Mouse (Mus musculus) embryo, embryonic 11.5 days (tissue): ENCODE measurements around the gene Duxbl2.
"Not testable (repeated sequence)": the region's sequence is repeated elsewhere in the genome, so short reads cannot be mapped to it uniquely, and the experiment has no call there.

Source experiments
- DNase-seq: peaks from one replicate; pipeline ENCODE4 v3.0.0-alpha.2; 2012; ENCODE audit warnings: low read depth, low spot score

The Duxbl2 gene

DNA sequence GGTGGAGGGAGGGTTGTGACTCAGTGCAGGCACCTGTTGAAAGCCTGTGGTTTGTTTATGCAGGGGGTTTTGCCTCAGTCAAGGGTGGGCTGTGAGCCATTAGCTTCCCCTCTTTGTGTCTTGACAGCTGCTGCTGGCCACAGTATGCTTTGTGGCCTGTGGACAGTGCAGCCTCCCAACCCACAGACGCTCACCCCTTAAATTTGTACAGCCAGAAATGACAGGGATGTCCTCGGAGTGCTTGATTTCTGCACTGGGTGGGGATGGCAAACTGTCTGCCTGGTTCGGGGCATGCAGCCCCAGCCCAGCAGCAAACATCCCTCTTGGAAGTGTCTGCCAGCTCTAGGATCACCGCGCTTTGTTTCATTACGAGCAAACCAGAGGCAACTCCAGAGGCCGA is at the start of gene Duxbl2:
Duxbl2 (plus strand) TSS at position 200 of the 400 bp plus-strand sequence.
- not testable (repeated sequence) for DNase-seq

DNA sequence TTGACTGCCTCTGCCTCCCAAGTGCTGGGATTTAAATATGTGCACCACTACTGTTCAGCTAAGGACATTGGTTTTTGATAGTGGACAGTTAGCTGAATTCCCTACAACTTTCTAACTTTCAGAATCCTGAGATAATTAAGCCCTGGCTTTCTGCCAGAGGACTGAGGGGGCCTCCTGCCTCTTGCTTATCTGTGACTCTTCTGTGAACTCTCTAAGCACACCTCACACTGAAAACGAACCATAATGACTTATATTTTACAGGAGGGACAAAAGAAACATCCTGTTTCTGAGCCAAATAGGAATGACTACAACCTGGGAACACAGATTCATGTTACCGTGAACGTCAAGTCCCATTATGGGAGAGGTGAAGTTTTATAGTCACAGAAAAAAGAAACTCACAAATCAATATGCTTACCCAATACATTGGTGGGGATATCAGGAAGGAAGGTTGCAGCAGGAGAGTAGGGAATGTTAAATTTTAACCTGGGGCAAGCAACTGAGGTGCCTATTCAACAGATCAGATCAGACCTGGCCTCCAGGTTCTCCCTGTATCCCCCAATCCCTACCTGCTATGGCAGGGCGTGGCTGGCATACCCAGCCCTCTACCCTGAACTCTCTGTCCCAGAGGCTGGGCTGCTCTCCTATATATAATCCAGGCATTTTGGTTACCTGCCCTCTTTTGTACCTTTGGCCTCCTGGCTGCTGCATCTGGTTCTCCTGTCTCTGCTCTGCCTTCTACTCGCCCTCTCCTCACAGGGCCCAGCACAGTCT is 41.3 kb upstream of the Duxbl2 start:
- not testable (repeated sequence) for DNase-seq

GRCm38 (mm10) chr14:26081216-26081615 is 36.9 kb upstream of the Duxbl2 start, which contains the start of gene Cphx2:
Cphx2 (plus strand) TSS chr14:26081516.
- not testable (repeated sequence) for DNase-seq

- not testable (repeated sequence) for DNase-seq
Measured at GRCm38 (mm10) chr14:26081997-26082396, 36.2 kb upstream of the Duxbl2 start, which contains the start of gene Cphx3. Cphx3 (plus strand) TSS chr14:26082297.

- DNase-seq, result not testable (repeated sequence)
Measured at GRCm38 (mm10) chr14:26097622-26098021, 20.5 kb upstream of the Duxbl2 start.

- DNase-seq, result not testable (repeated sequence)
Measured at GRCm38 (mm10) chr14:26118550-26119000, 426 bp downstream of the Duxbl2 start.

GRCm38 (mm10) chr14:26119095-26119494 is 946 bp downstream of the Duxbl2 start:
- DNase-seq, result not testable (repeated sequence)

DNA sequence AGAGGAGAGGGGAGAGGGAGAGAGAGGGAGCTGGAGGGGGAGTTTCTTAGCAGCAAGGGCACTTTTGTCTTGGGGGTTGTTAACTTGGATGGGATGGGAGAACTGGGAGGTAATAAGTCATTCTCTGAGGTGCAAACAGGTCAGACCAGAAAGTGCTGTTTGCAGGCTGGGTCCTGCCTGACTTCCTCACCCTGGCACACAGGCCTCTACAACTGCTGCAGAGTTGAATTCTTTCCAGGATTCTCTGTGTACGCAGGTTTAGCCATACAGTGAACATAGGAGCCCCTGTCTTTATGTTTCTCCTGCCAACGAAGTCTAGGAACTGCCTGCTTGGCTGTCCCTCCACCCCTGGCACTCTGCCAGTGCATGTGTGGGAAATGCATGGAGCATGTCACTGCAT is 28.9 kb downstream of the Duxbl2 start:
- DNase-seq, result not testable (repeated sequence)

DNA sequence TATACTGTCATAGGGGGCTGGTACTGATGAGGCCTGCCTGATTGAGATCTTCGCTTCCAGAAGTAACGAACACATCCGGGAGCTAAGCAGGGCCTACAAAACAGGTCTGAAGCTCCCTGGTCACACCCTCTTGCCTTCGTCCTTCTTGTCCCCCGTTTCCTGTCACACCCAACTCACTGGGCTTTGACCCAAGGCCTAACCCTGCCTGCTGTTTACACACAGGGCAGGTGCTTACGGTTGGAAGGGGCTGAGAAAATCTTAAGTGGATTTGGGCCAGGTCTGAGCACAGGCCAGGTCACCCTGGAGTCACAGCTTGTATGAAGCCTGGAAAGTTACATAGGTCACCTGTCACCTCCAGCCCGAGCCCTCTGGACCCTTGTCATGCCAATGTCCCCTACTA is 37.9 kb downstream of the Duxbl2 start:
- not testable (repeated sequence) for DNase-seq

GRCm38 (mm10) chr14:26161156-26161555 is 43.0 kb downstream of the Duxbl2 start:
- not testable (repeated sequence) for DNase-seq

DNA sequence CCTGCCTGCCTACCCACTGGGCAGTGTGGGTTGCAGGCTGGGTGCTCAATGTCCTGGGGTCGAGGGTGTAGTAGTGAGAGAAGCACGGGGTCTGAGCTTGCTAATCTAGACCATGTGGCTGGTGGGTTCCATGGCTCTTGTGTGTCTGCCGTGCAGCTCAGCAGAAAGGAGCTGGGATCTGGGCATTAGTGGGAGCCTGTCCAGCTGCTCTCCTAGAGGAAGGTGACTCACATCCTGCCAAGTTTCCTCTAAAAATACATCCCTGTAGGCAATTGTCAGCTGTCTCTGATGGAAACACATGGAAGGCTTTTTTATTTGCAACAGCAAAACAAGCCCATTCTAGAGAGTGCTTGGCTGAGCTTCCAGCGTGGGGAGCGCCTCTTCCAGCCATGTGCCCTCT is 44.3 kb downstream of the Duxbl2 start:
- not testable (repeated sequence) for DNase-seq

DNA sequence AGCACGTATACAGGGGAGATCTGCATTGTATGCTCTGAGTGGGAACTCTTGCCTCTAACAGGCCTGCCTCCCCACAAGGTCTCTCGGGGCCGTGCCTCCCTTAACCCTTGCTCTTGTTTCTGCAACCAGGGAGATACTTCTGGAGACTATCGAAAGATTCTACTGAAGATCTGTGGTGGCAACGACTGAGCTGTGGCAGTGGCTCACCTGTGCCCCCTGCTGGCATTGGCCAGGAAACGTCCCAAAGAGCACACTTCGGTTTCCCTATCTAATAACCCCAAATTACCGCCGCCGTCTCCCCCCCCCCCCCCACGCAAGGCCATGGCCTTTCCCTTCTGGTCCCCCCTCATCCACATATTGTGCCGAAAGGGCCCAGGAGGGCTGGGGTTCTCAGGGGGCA is 47.1 kb downstream of the Duxbl2 start:
- not testable (repeated sequence) for DNase-seq

GRCm38 (mm10) chr14:26173955-26174354 is 55.8 kb downstream of the Duxbl2 start:
- not testable (repeated sequence) for DNase-seq

DNA sequence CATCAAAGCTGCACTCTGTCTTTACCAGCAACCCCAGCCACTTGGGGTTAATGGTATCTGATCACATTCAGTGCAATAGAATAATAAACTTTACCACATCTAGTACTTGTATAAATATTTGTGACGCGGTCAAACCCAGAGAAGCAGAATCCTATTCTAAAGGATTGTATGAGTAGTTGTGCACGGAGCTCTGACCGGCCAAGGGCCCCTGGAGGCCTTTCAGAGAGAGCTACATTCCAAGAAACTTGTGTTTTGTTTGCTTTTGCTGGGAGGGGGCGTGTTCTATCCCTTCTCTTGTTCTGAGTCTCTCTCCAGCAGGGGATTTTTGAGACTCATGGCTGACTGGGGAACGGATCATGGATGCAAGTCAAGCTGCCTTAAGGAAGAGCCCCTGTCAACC is 56.9 kb downstream of the Duxbl2 start:
- DNase-seq, result not testable (repeated sequence)
